Mouse (Mus musculus) left cerebral cortex, adult 6 months (tissue): ENCODE data around the gene Samt2. TPM values are rescaled to one million over a fixed set of nuclear protein-coding genes. Genes with fewer than 3 reads are reported as not detected.

ENCODE experiments used
- long read RNA-seq, 2 experiments: library from polyadenylated mRNA; unstranded; transcript quantifications; one replicate each; pipeline ENCODE4 v2.0.0; 2019 to 2020
- polyA plus RNA-seq: library from polyadenylated mRNA; unstranded; fragments of <200 nt; fragmentation: Nextera tagmentation; gene quantifications from 2 replicates; pipeline ENCODE4 v1.2.3, GENCODE M21; 2021

Gene Samt2
- polyA plus RNA-seq: not detected in 2 replicates
- long read RNA-seq, experiment 1: 0 reads
- long read RNA-seq, experiment 2: 0 reads

GRCm38 (mm10) chrX:154579260-154579659, at the start of gene Samt2:
Gene Samt2 (minus strand): TSS chrX:154579360.

Other genes with a start within 250 kb of the Samt2 start
- not detected in 2 replicates for gene 4930524N10Rik, start 236.0 kb downstream of the Samt2 start, polyA plus RNA-seq
- gene Samt4, start 97.4 kb downstream of the Samt2 start, polyA plus RNA-seq: not detected in 2 replicates